Mouse (Mus musculus) left cerebral cortex, adult 6 months (tissue): ENCODE data around the gene Tia1. TPM values are rescaled to one million over a fixed set of nuclear protein-coding genes. Genes with fewer than 3 reads are reported as not detected.

Experiments
- long read RNA-seq, 2 experiments: library from polyadenylated mRNA; unstranded; transcript quantifications; one replicate each; pipeline ENCODE4 v2.0.0; 2019 to 2020
- polyA plus RNA-seq: library from polyadenylated mRNA; unstranded; fragments of <200 nt; fragmentation: Nextera tagmentation; gene quantifications from 2 replicates; pipeline ENCODE4 v1.2.3, GENCODE M21; 2021

Tia1 gene
- polyA plus RNA-seq = 25.4 and 26.9 TPM in 2 replicates
- long read RNA-seq, experiment 1, full-length matches to known transcripts = 117 of 211 reads
- long read RNA-seq, experiment 1, partial matches to known transcripts = 50 of 211 reads
- long read RNA-seq, experiment 1, other reads (novel, unspliced or antisense) = 44 of 211 reads
- long read RNA-seq, experiment 2, full-length matches to known transcripts = 16 of 33 reads
- long read RNA-seq, experiment 2, partial matches to known transcripts = 10 of 33 reads
- long read RNA-seq, experiment 2, other reads (novel, unspliced or antisense) = 7 of 33 reads

GRCm38 (mm10) chr6:86404100-86404861 is at the start of gene Tia1:
Gene Tia1, plus strand, starts transcription at chr6:86404219.

GRCm38 (mm10) chr6:86365371-86366124 is 38.5 kb upstream of the Tia1 start, which contains the start of gene Fam136a:
Gene Fam136a, plus strand, starts transcription at chr6:86365646.

GRCm38 (mm10) chr6:86370764-86371339 is 33.2 kb upstream of the Tia1 start, which contains the start of gene Snrpg:
Gene Snrpg, plus strand, starts transcription at chr6:86371304.

GRCm38 (mm10) chr6:86396581-86397256 is 7.3 kb upstream of the Tia1 start, which contains the start of gene Pcyox1:
Gene Pcyox1, minus strand, starts transcription at chr6:86397154.

GRCm38 (mm10) chr6:86426358-86426757 is 22.3 kb downstream of the Tia1 start, which contains the start of gene Gm44790:
Gene Gm44790, plus strand, starts transcription at chr6:86426658.

GRCm38 (mm10) chr6:86438272-86439118 is 34.5 kb downstream of the Tia1 start, which contains the start of gene C87436:
Gene C87436, plus strand, starts transcription at chr6:86438374.

Other genes with a start within 250 kb of the Tia1 start
- gene Tgfa, start 209.0 kb upstream of the Tia1 start, polyA plus RNA-seq = 11.5 and 13.3 TPM in 2 replicates
- 37.3 and 46.2 TPM in 2 replicates for gene Fam136a, start 38.6 kb upstream of the Tia1 start, polyA plus RNA-seq
- gene Snrpg, start 32.9 kb upstream of the Tia1 start, polyA plus RNA-seq = 261 and 333 TPM in 2 replicates
- 53.0 and 80.1 TPM in 2 replicates for gene Pcyox1, start 7.1 kb upstream of the Tia1 start, polyA plus RNA-seq
- gene Gm44790, start 22.4 kb downstream of the Tia1 start, polyA plus RNA-seq = 7.7 TPM in 1 of 2 replicates, not detected in the other
- 17.1 and 19.3 TPM in 2 replicates for gene C87436, start 34.2 kb downstream of the Tia1 start, polyA plus RNA-seq
- gene Pcbp1, start 122.1 kb downstream of the Tia1 start, polyA plus RNA-seq = 87.0 and 273 TPM in 2 replicates
- gene Asprv1, start 223.9 kb downstream of the Tia1 start, polyA plus RNA-seq = 0.50 and 0.59 TPM in 2 replicates